Mouse (Mus musculus) intestine, embryonic 14.5 days (tissue): ENCODE results near the gene Vangl1. TPM values are rescaled to one million over a fixed set of nuclear protein-coding genes. Genes with fewer than 3 reads are reported as not detected.

Experiments used
- ATAC-seq: fragments of 200-750 bp; cut with Nextera tagmentation; replicated peaks from 2 replicates; pipeline ENCODE4 v1.8.0; 2017; ENCODE audit warnings: low read depth, moderate number of reproducible peaks, moderate TSS enrichment, moderate library complexity; ENCODE audit not compliant: low FRiP score, low TSS enrichment
- DNase-seq: peaks from one replicate; pipeline ENCODE4 v3.0.0-alpha.2; 2018; ENCODE audit warnings: low spot score
- H3K27ac ChIP-seq: fragments of 300-500 bp; sonication (generic); 2 replicates; pipeline ENCODE4 v1.5.1; 2014; ENCODE audit warnings: low read depth, mild to moderate bottlenecking, control low read depth
- H3K27me3 ChIP-seq: fragments of 300-500 bp; sonication (generic); replicated peaks from 2 replicates; pipeline ENCODE4 v1.6.1; 2014; ENCODE audit warnings: low read length, control low read depth; ENCODE audit not compliant: control insufficient read depth, insufficient read depth
- H3K36me3 ChIP-seq: fragments of 300-500 bp; sonication (generic); 2 replicates; pipeline ENCODE4 v1.6.1; 2014; ENCODE audit warnings: low read length, control low read depth; ENCODE audit not compliant: control insufficient read depth, insufficient read depth
- H3K4me1 ChIP-seq: fragments of 300-500 bp; sonication (generic); replicated peaks from 2 replicates; pipeline ENCODE4 v1.6.1; 2014; ENCODE audit warnings: low read length, control low read depth, mixed read lengths; ENCODE audit not compliant: control insufficient read depth, insufficient read depth
- H3K4me2 ChIP-seq: fragments of 300-500 bp; sonication (generic); 2 replicates; pipeline ENCODE4 v1.6.1; 2014; ENCODE audit warnings: low read length
- H3K4me3 ChIP-seq: fragments of 300-500 bp; sonication (generic); 2 replicates; pipeline ENCODE4 v1.5.1; 2014; ENCODE audit warnings: low read depth, low read length, control low read depth, mixed read lengths
- H3K9ac ChIP-seq: fragments of 300-500 bp; sonication (generic); 2 replicates; pipeline ENCODE4 v1.6.1; 2014; ENCODE audit warnings: mild to moderate bottlenecking, low read length
- H3K9me3 ChIP-seq: fragments of 300-500 bp; sonication (generic); 2 replicates; pipeline ENCODE4 v1.6.1; 2016; ENCODE audit warnings: low read length, control low read depth; ENCODE audit not compliant: control insufficient read depth
- WGBS: fragments of 180-500 bp; shearing (Covaris S2); extraction: QIAGEN DNeasy Blood & Tissue Kit; methylation state at CpG from one replicate; pipeline ENCODE4 v1.1.7; 2014; 5-methylcytosine and 5-hydroxymethylcytosine counted together
- polyA plus RNA-seq: library from polyadenylated mRNA; unstranded; fragments of >200 nt; fragmentation: Nextera tagmentation; extraction: Ambion mirVana; gene quantifications from 2 replicates; pipeline ENCODE4 v1.2.1, GENCODE M21; 2014

The Vangl1 gene
- polyA plus RNA-seq, 1 experiment from 2014 or later = 23.7 TPM

GRCm38 (mm10) chr3:102123654-102124053 lies 80.8 kb downstream of the Vangl1 start:
- ATAC-seq (no peak), DNase-seq (no peak)
- Histone ChIP-seq H3K4me3 (no peak overlapping the region), H3K9me3 (no peaks in the 10 kb centered on the region), H3K27ac (no peak overlapping the region), H3K9ac (no peak overlapping the region), H3K4me1 (no peaks in the 10 kb centered on the region), H3K36me3 (no peaks in the 10 kb centered on the region), H3K4me2 (no peak overlapping the region), H3K27me3 (no peaks in the 10 kb centered on the region)
- 77% methylated on average over 6 of the region's 6 CpGs for WGBS

- H3K27ac ChIP-seq = no peak overlapping the region
- DNase-seq = no peak
- ATAC-seq = no peak
- no peaks in the 10 kb centered on the region for H3K36me3 ChIP-seq
- H3K4me1 ChIP-seq = no peaks in the 10 kb centered on the region
- WGBS = 85% methylated on average over 7 of the region's 7 CpGs
- H3K4me3 ChIP-seq = no peak overlapping the region
- H3K9ac ChIP-seq = no peak overlapping the region
- H3K9me3 ChIP-seq = no peaks in the 10 kb centered on the region
- H3K4me2 ChIP-seq = no peak overlapping the region
- no peaks in the 10 kb centered on the region for H3K27me3 ChIP-seq
Observed at GRCm38 (mm10) chr3:102122046-102122445, 82.4 kb downstream of the Vangl1 start.

- H3K9me3 ChIP-seq = no peaks in the 10 kb centered on the region
- H3K36me3 ChIP-seq = no peaks in the 10 kb centered on the region
- no peak overlapping the region for H3K4me3 ChIP-seq
- no peaks in the 10 kb centered on the region for H3K27me3 ChIP-seq
- ATAC-seq (no peak), DNase-seq (no peak)
- no peaks in the 10 kb centered on the region for H3K4me1 ChIP-seq
- H3K9ac ChIP-seq = no peak overlapping the region
- H3K4me2 ChIP-seq = no peak overlapping the region
- H3K27ac ChIP-seq = no peak overlapping the region
Observed at GRCm38 (mm10) chr3:102120947-102121346, 83.5 kb downstream of the Vangl1 start.

GRCm38 (mm10) chr3:102111979-102112599 lies 92.4 kb downstream of the Vangl1 start:
- ATAC-seq (no peak), DNase-seq (no peak)
- Histone ChIP-seq H3K4me3 (no peak overlapping the region), H3K4me1 (no peaks in the 10 kb centered on the region), H3K27me3 (no peaks in the 10 kb centered on the region), H3K27ac (no peak overlapping the region), H3K4me2 (no peak overlapping the region), H3K36me3 (no peaks in the 10 kb centered on the region), H3K9me3 (no peaks in the 10 kb centered on the region), H3K9ac (no peak overlapping the region)
- WGBS = 81% methylated on average over 7 of the region's 7 CpGs

- Histone ChIP-seq H3K36me3 (no peaks in the 10 kb centered on the region), H3K4me2 (no peak overlapping the region), H3K9ac (no peak overlapping the region), H3K27ac (no peak overlapping the region), H3K4me1 (no peaks in the 10 kb centered on the region), H3K4me3 (no peak overlapping the region), H3K9me3 (no peaks in the 10 kb centered on the region), H3K27me3 (no peaks in the 10 kb centered on the region)
- 77% methylated on average over 3 of the region's 3 CpGs for WGBS
- DNase-seq (no peak), ATAC-seq (no peak)
Observed at GRCm38 (mm10) chr3:102108201-102108600, 96.3 kb downstream of the Vangl1 start.

- H3K9me3 ChIP-seq = no peaks in the 10 kb centered on the region
- no peak overlapping the region for H3K27ac ChIP-seq
- WGBS = 66% methylated on average over 9 of the region's 9 CpGs
- DNase-seq = no peak
- H3K36me3 ChIP-seq = no peaks in the 10 kb centered on the region
- H3K4me3 ChIP-seq = no peak overlapping the region
- H3K4me2 ChIP-seq = no peak overlapping the region
- H3K27me3 ChIP-seq = no peaks in the 10 kb centered on the region
- no peak for ATAC-seq
- H3K9ac ChIP-seq = no peak overlapping the region
- H3K4me1 ChIP-seq = no peaks in the 10 kb centered on the region
Observed at GRCm38 (mm10) chr3:102103811-102104565, 100.5 kb downstream of the Vangl1 start.

Other genes starting within 250 kb of the Vangl1 start
- gene Nhlh2, start 194.6 kb downstream of the Vangl1 start, polyA plus RNA-seq = 0.08 TPM in 1 of 2 replicates, not detected in the other
- gene Casq2, start 118.3 kb downstream of the Vangl1 start, polyA plus RNA-seq = 0.42 and 0.66 TPM in 2 replicates